Mouse (Mus musculus) ES-E14 (cell line): ENCODE results near the gene Plekhh2. TPM values are rescaled to one million over a fixed set of nuclear protein-coding genes. Genes with fewer than 3 reads are reported as not detected.

ENCODE experiments used
- DNase-seq: peaks from one replicate; pipeline ENCODE4 v3.0.0-alpha.2; 2013; ENCODE audit warnings: low read depth, low spot score
- H3K27ac ChIP-seq: 2 replicates; pipeline ENCODE4 v1.5.1; 2012; ENCODE audit warnings: low read depth, mild to moderate bottlenecking, low read length, moderate library complexity, mixed read lengths; ENCODE audit not compliant: poor library complexity, insufficient read depth, severe bottlenecking
- H3K36me3 ChIP-seq: 2 replicates; pipeline ENCODE4 v1.6.1; 2012; ENCODE audit warnings: mild to moderate bottlenecking, low read length, moderate library complexity, mixed read lengths; ENCODE audit not compliant: control insufficient read depth, poor library complexity, insufficient read depth, severe bottlenecking
- H3K4me1 ChIP-seq, 2 experiments: fragments of 150-350 bp in 1 of 2; sonication (generic) in 1 of 2; 2 replicates each; pipeline ENCODE4 v1.6.1; 2012; ENCODE audit warnings: low read length in 2 of 2, mild to moderate bottlenecking in 1 of 2, mixed read lengths in 1 of 2; ENCODE audit not compliant: control insufficient read depth in 2 of 2, insufficient read depth in 2 of 2, poor library complexity in 1 of 2
- H3K4me3 ChIP-seq, 2 experiments: fragments of 150-350 bp in 1 of 2; sonication (generic) in 1 of 2; 2 replicates each; pipeline ENCODE4 v1.5.1; 2012; ENCODE audit warnings: low read length in 2 of 2, low read depth in 1 of 2, mild to moderate bottlenecking in 1 of 2, mixed read lengths in 1 of 2; ENCODE audit not compliant: insufficient read depth in 1 of 2, poor library complexity in 1 of 2, severe bottlenecking in 1 of 2
- H3K9ac ChIP-seq: 2 replicates; pipeline ENCODE4 v1.6.1; 2012; ENCODE audit warnings: low read depth, mild to moderate bottlenecking, low read length, mixed read lengths; ENCODE audit not compliant: poor library complexity, insufficient read depth, severe bottlenecking
- H3K9me3 ChIP-seq: fragments of 150-350 bp; sonication (generic); 2 replicates; pipeline ENCODE4 v1.6.1; 2012; ENCODE audit warnings: low read depth, mild to moderate bottlenecking, low read length; ENCODE audit not compliant: control insufficient read depth, insufficient read depth
- CHD2 ChIP-seq: IDR thresholded peaks from 2 replicates; pipeline ENCODE4 v1.6.1; 2014; ENCODE audit warnings: mild to moderate bottlenecking, low read depth, low read length, inconsistent platforms
- HCFC1 ChIP-seq: IDR thresholded peaks from 2 replicates; pipeline ENCODE4 v1.6.1; 2012; ENCODE audit warnings: low read length, inconsistent platforms, borderline replicate concordance; ENCODE audit not compliant: insufficient read depth
- MAFK ChIP-seq: IDR thresholded peaks from 2 replicates; pipeline ENCODE4 v1.6.1; 2014; ENCODE audit warnings: mild to moderate bottlenecking, low read depth, low read length, inconsistent platforms; ENCODE audit not compliant: insufficient read depth
- ZC3H11A ChIP-seq: IDR thresholded peaks from 2 replicates; pipeline ENCODE4 v1.6.1; 2012; ENCODE audit warnings: low read depth, mild to moderate bottlenecking, inconsistent platforms, low read length, borderline replicate concordance
- ZNF384 ChIP-seq: IDR thresholded peaks from 2 replicates; pipeline ENCODE4 v1.6.1; 2012; ENCODE audit warnings: low read depth, low read length, inconsistent platforms
- in situ Hi-C, 2 experiments: fragments of 600-800 bp; cut with MboI; formaldehyde crosslinking; loops; one replicate each; pipeline ENCODE4 v1.15.1; 2025; ENCODE audit warnings: low sequenced_read_pairs in 2 of 2, inconsistent platforms in 1 of 2; ENCODE audit not compliant: unreplicated experiment in 2 of 2
- total RNA-seq: library from RNA; depleted of rRNA; stranded (reverse); fragments of 300-350 nt; gene quantifications from 2 replicates; pipeline ENCODE4 v1.2.3, GENCODE M21; 2012

Plekhh2 gene
- total RNA-seq, 1 experiment, result 4.0 TPM

- TF ChIP-seq CHD2 (no peak), ZC3H11A (no peak), ZNF384 (no peak), HCFC1 (no peak), MAFK (no peak)
- no peak for DNase-seq
- H3K9ac ChIP-seq, result no peak overlapping the region
- H3K4me1 ChIP-seq, result 0 out of 4 replicates have a peak, but pooled peaks cover 0 to 3% of the 10 kb centered on the region in 2 experiments
- in situ Hi-C loops, result no loop called here
- no peak overlapping the region for H3K27ac ChIP-seq
- no peaks in the 10 kb centered on the region for H3K9me3 ChIP-seq
- no peak overlapping the region for H3K4me3 ChIP-seq
- no peaks in the 10 kb centered on the region for H3K36me3 ChIP-seq
Measured at GRCm38 (mm10) chr17:84487415-84487814, 24.3 kb upstream of the Plekhh2 start.

- in situ Hi-C loops, result no loop called here
- peak overlapping the region; percentile 60; the same call in 1 of the 2 replicates for H3K27ac ChIP-seq
- no peaks in the 10 kb centered on the region for H3K9me3 ChIP-seq
- DNase-seq, result peak; percentile 69
- TF ChIP-seq MAFK (no peak), ZC3H11A (no peak), ZNF384 (no peak), HCFC1 (no peak), CHD2 (no peak)
- H3K4me3 ChIP-seq, result no peak overlapping the region
- no peak overlapping the region; the same call in 1 of the 2 replicates for H3K9ac ChIP-seq
- H3K36me3 ChIP-seq, result no peaks in the 10 kb centered on the region
- H3K4me1 ChIP-seq, result peaks cover 3 to 7% of the 10 kb centered on the region in 2 experiments; a peak in 2 of 4 replicates
Measured at GRCm38 (mm10) chr17:84492255-84492880, 19.3 kb upstream of the Plekhh2 start.

- in situ Hi-C loops, result no loop called here
- Histone ChIP-seq H3K9ac (no peak overlapping the region; the same call in 1 of the 2 replicates), H3K4me1 (peaks cover 7% of the 10 kb centered on the region in 2 experiments; a peak in 2 of 4 replicates), H3K4me3 (no peak overlapping the region), H3K36me3 (no peaks in the 10 kb centered on the region), H3K27ac (no peak overlapping the region; the same call in 1 of the 2 replicates), H3K9me3 (no peaks in the 10 kb centered on the region)
- TF ChIP-seq CHD2, result no peak
- TF ChIP-seq ZNF384, result no peak
- TF ChIP-seq ZC3H11A, result no peak
- no peak for TF ChIP-seq HCFC1
- TF ChIP-seq MAFK, result no peak
- DNase-seq, result no peak
Measured at GRCm38 (mm10) chr17:84497026-84497425, 14.7 kb upstream of the Plekhh2 start.

- in situ Hi-C loops, result no loop called here
- Histone ChIP-seq H3K9ac (no peak overlapping the region), H3K36me3 (no peaks in the 10 kb centered on the region), H3K9me3 (no peaks in the 10 kb centered on the region), H3K27ac (no peak overlapping the region; the same call in 1 of the 2 replicates), H3K4me1 (peaks cover 4 to 7% of the 10 kb centered on the region in 2 experiments; a peak in 2 of 4 replicates), H3K4me3 (no peak overlapping the region)
- DNase-seq, result no peak
- TF ChIP-seq MAFK (no peak), ZNF384 (no peak), HCFC1 (no peak), CHD2 (no peak), ZC3H11A (no peak)
Measured at GRCm38 (mm10) chr17:84497559-84497958, 14.1 kb upstream of the Plekhh2 start.
